Mouse (Mus musculus) kidney, postnatal 0 days (tissue): Measurements from ENCODE around the gene Gm5565. TPM values are rescaled to one million over a fixed set of nuclear protein-coding genes. Genes with fewer than 3 reads are reported as not detected.

Experiments
- ATAC-seq: fragments of 200-750 bp; cut with Nextera tagmentation; replicated peaks from 2 replicates; pipeline ENCODE4 v1.8.0; 2017; ENCODE audit warnings: low read depth, moderate number of reproducible peaks, moderate TSS enrichment, moderate library complexity; ENCODE audit not compliant: low FRiP score
- DNase-seq: peaks from one replicate; pipeline ENCODE4 v3.0.0-alpha.2; 2016; ENCODE audit warnings: low spot score
- H3K27ac ChIP-seq: fragments of 300-500 bp; sonication (generic); 2 replicates; pipeline ENCODE4 v1.5.1; 2014; ENCODE audit warnings: mild to moderate bottlenecking
- H3K27me3 ChIP-seq: fragments of 300-500 bp; sonication (generic); 2 replicates; pipeline ENCODE4 v1.6.1; 2014; ENCODE audit warnings: low read length, mixed read lengths; ENCODE audit not compliant: insufficient read depth
- H3K36me3 ChIP-seq: fragments of 300-500 bp; sonication (generic); 2 replicates; pipeline ENCODE4 v1.6.1; 2014; ENCODE audit warnings: low read length, mixed read lengths; ENCODE audit not compliant: insufficient read depth
- H3K4me1 ChIP-seq: fragments of 300-500 bp; sonication (generic); replicated peaks from 2 replicates; pipeline ENCODE4 v1.6.1; 2014; ENCODE audit warnings: antibody characterized with exemption, low read length, mixed read lengths; ENCODE audit not compliant: insufficient read depth
- H3K4me2 ChIP-seq: fragments of 300-500 bp; sonication (generic); 2 replicates; pipeline ENCODE4 v1.6.1; 2014; ENCODE audit warnings: mild to moderate bottlenecking, low read length, moderate library complexity, mixed read lengths
- H3K4me3 ChIP-seq: fragments of 300-500 bp; sonication (generic); replicated peaks from 2 replicates; pipeline ENCODE4 v1.5.1; 2014; ENCODE audit warnings: low read depth, low read length
- H3K9ac ChIP-seq: fragments of 300-500 bp; sonication (generic); 2 replicates; pipeline ENCODE4 v1.6.1; 2014; ENCODE audit warnings: low read depth, low read length
- H3K9me3 ChIP-seq: fragments of 300-500 bp; sonication (generic); replicated peaks from 2 replicates; pipeline ENCODE4 v1.6.1; 2016; ENCODE audit warnings: low read length, inconsistent platforms, mixed read lengths
- CTCF ChIP-seq: IDR thresholded peaks from 2 replicates; pipeline ENCODE4 v1.5.1; 2016; ENCODE audit warnings: antibody characterized with exemption, low read depth, mild to moderate bottlenecking, moderate library complexity
- WGBS: fragments of 180-500 bp; shearing (Covaris S2); extraction: QIAGEN DNeasy Blood & Tissue Kit; methylation state at CpG from one replicate; pipeline ENCODE4 v1.1.7; 2014; 5-methylcytosine and 5-hydroxymethylcytosine counted together
- polyA plus RNA-seq: library from polyadenylated mRNA; unstranded; fragments of >200 nt; fragmentation: Nextera tagmentation; extraction: Ambion mirVana; gene quantifications from 2 replicates; pipeline ENCODE4 v1.2.1, GENCODE M21; 2015

The Gm5565 gene
- polyA plus RNA-seq, 1 experiment from 2014 or later: not detected

- no peaks in the 10 kb centered on the region for H3K36me3 ChIP-seq
- no peak for TF ChIP-seq CTCF
- no peak overlapping the region for H3K4me3 ChIP-seq
- DNase-seq (no peak), ATAC-seq (no peak)
- 61% methylated on average over 3 of the region's 3 CpGs for WGBS
- H3K4me2 ChIP-seq: no peak overlapping the region
- H3K9ac ChIP-seq: no peak overlapping the region
- no peaks in the 10 kb centered on the region for H3K9me3 ChIP-seq
- no peaks in the 10 kb centered on the region for H3K4me1 ChIP-seq
- no peaks in the 10 kb centered on the region for H3K27me3 ChIP-seq
- H3K27ac ChIP-seq: no peak overlapping the region
These were observed 9.9 kb downstream of the Gm5565 start for GRCm38 (mm10) chr5:146150454-146150853.

- no peak for DNase-seq
These were observed 12.4 kb downstream of the Gm5565 start for GRCm38 (mm10) chr5:146147903-146148302.

More at GRCm38 (mm10) chr5:146147903-146148302, 12.4 kb downstream of the Gm5565 start:
- Histone ChIP-seq H3K27ac (no peak overlapping the region), H3K9ac (no peak overlapping the region), H3K36me3 (no peaks in the 10 kb centered on the region), H3K27me3 (no peaks in the 10 kb centered on the region), H3K4me1 (no peaks in the 10 kb centered on the region), H3K4me3 (no peak overlapping the region), H3K4me2 (no peak overlapping the region), H3K9me3 (no peaks in the 10 kb centered on the region)
- no peak for ATAC-seq
- peak; percentile 27; the same call in 1 of the 2 replicates for TF ChIP-seq CTCF
- WGBS: 40% methylated on average over 2 of the region's 2 CpGs

Other genes starting within 250 kb of the Gm5565 start
- 0.12 and 0.23 TPM in 2 replicates for gene Cyp3a25, start 150.9 kb downstream of the Gm5565 start, polyA plus RNA-seq
- gene Cyp3a59, start 81.3 kb downstream of the Gm5565 start, polyA plus RNA-seq: not detected in 2 replicates
- not detected in 2 replicates for gene Gm6309, start 10.2 kb upstream of the Gm5565 start, polyA plus RNA-seq
- 0.26 and 0.32 TPM in 2 replicates for gene 1700001J03Rik, start 24.8 kb upstream of the Gm5565 start, polyA plus RNA-seq
- gene Rnf6, start 61.0 kb upstream of the Gm5565 start, polyA plus RNA-seq: 54.6 and 63.2 TPM in 2 replicates
- 18.1 and 18.6 TPM in 2 replicates for gene Cdk8, start 70.7 kb upstream of the Gm5565 start, polyA plus RNA-seq
- 1.9 and 2.0 TPM in 2 replicates for gene Wasf3, start 224.4 kb upstream of the Gm5565 start, polyA plus RNA-seq